Mouse (Mus musculus) thymus, postnatal 25 days (tissue): ENCODE measurements around the gene Kcnj8.

Source experiments
- DNase-seq: peaks from one replicate; pipeline ENCODE4 v3.0.0; 2022

The Kcnj8 gene

GRCm38 (mm10) chr6:142571055-142571618 lies at the start of gene Kcnj8:
Kcnj8 (minus strand) TSS chr6:142571614.
- DNase-seq = peak; percentile 38

GRCm38 (mm10) chr6:142616659-142617058 lies 45.2 kb upstream of the Kcnj8 start:
- no peak for DNase-seq

DNA sequence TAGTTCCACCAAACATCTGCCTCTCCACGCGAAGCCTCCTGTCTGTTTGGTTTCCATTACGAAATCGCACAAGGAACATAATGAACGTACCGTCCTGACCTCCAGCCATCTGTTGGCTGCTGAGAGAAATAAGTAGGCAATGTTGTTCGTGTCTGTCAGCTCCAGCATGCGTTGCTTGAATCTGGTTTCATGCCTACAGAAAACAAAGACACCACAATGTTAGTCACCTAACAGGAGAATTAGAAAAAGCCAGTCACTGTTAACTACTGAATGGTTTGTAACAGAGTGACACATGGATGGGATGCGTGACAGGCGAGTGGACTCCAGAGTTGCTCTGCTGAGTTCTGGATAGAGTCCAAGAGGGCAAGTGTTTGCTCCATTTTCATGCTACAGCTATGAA lies 42.9 kb upstream of the Kcnj8 start:
- DNase-seq = no peak

GRCm38 (mm10) chr6:142612366-142612765 lies 41.0 kb upstream of the Kcnj8 start:
- no peak for DNase-seq

DNA sequence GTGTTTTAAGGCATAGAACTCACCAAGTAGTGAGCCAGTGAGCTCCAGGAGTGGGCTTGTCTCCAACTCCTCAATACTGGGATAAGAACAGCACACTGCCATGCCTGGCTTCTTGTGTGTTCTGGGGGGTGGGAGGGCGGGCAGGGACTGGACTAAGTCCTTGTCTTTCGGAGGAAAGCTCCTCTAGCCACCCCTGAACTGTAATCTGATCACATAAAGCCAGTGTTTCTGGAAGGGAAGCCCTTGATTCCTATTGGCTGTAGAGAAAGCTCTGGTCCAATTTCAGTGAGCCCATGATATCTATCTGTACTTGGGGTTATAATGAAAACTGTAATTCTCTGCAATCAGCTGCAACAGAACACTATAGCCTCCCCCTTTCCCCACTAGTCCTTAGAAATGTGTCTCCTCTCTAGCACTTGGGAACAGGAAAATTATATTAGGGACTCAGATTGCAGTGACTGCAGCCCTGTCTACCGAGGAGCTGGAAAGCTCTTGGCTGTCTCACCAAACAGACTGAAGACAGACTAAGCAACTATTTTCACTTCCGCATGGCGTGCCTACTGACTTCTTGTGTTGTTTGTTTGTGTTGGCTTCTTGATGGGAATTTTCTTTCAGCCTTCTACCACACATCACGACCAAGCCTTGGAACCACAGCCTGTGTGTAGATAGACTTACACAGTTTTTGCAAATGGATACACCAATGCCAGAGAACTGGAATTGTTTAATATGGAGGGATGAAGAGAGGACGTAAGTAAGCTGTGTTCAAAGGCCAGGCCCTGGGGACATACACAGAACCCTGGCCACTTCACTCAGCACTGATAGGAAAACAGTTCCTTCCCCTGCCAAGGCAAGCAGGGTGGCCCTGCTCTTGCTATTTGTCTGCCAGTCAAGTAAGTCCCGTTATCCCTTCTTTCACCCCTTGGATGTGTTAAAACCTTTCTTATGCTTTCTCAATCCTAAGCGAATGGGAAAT lies 38.3 kb upstream of the Kcnj8 start:
- DNase-seq = no peak

GRCm38 (mm10) chr6:142607080-142607479 lies 35.7 kb upstream of the Kcnj8 start:
- DNase-seq = no peak

GRCm38 (mm10) chr6:142602772-142603171 lies 31.4 kb upstream of the Kcnj8 start:
- DNase-seq = no peak

DNA sequence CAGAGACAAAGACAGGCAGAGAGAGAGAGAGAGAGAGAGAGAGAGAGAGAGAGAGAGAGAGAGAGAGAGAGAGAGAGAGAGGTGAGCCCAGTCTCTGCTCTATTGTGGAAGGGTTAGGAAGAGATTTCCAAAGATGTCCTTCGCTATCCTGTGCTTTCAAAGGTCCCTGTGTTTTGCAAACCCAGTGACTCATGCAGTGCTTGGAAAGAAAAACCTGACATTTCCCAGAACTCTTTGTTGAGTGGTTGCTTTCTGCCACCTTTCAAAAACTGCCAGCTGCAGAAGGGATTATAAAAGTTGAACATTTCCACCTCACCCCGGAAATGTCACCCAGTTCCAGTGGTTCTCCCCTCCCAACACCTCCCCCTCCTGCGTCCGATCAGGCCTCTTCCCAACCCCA lies 7.4 kb upstream of the Kcnj8 start:
- no peak for DNase-seq

DNA sequence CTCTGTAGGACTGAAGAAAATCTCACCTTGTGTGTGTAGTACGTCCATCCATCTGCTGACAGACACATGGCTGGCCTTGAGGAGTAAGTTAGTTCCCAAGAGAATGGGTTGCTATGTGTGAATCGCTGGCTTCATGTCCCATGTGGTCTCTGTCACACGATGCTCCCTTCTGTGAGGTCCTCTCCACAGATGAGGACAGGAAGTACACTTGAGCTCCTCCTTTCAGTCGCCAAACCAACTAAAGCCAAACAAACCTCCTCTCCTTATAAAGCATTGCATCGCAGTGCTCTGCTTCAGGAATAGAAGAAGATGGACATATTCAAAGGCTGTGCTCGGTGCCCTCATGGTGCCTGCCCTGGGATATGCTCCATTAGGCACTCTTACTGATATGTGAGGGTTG lies 6.4 kb upstream of the Kcnj8 start:
- no peak for DNase-seq

- no peak for DNase-seq
Observed at GRCm38 (mm10) chr6:142572876-142573275, 1.5 kb upstream of the Kcnj8 start.

- DNase-seq = no peak
Observed at GRCm38 (mm10) chr6:142571629-142572360, 381 bp upstream of the Kcnj8 start.

- no peak for DNase-seq
Observed at GRCm38 (mm10) chr6:142570046-142570770, 1.2 kb downstream of the Kcnj8 start.

DNA sequence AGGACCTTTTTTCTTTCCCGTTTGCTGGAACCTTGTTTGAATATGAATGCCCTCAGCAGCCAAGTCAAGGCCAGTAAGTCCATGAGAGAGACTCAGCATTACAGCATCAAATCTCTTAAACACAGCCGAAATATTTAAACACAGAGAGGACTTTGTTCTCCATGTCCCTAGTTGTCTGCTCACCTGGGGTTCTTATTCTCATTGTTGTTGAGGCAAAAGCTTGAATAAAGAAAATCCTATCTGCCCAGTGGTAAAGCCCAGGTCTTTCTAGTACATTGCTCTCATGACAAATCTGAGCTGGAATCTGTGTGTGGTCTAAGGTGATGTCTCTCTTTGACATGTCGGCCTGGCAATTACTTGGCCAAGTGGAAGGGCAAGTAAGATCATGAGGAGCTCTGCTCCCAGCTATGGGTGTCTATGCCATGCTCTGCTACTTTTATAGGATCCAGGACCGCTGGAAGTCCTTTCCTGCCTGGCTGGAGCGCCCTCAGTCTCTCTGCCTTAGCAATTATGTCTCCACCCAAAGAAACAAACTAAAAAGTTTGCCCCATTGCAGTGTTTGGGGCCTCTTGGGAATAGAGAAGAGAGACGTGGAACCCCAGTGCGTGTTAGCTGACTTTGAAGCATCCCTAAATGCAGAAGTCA lies 2.6 kb downstream of the Kcnj8 start:
- DNase-seq = no peak

DNA sequence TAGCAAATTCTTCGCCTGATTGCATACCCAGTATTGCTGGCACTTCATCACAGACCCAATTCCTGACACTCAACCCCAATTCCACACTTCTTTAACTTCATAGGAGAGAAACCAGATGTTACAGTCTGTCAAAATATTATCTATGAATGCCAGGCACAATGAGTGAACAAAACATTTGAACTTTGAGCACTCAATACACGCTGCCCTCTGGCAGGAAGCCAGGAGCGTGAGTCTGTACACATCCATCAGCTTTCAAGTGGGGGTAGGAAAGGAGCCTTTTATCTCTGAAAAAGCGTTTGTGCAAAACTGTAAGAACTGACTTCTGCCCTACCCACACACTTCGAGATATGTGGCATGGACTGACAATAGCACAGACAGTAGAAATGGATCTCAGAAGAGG lies 4.0 kb downstream of the Kcnj8 start:
- DNase-seq = peak; percentile 49

- no peak for DNase-seq
Observed at GRCm38 (mm10) chr6:142564746-142565145, 6.7 kb downstream of the Kcnj8 start.

DNA sequence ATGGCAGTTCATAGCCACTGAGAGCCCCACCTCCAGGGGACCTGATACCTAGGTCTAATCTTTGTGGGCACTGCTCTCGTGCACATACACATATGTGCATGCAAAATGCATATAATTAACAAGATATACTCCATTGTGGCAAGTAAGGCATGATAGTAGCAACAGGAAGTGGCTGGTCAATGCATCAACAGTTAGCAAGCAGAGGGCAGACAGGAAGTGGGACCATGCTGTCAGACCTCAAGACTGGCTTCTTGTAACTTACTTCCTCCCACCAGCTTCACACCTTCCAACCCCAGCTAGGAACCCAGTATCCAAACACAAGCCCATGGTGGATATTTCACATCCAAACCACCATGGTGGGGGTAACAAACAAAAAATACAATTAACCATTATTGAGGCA lies 10.3 kb downstream of the Kcnj8 start:
- peak; percentile 52 for DNase-seq

DNA sequence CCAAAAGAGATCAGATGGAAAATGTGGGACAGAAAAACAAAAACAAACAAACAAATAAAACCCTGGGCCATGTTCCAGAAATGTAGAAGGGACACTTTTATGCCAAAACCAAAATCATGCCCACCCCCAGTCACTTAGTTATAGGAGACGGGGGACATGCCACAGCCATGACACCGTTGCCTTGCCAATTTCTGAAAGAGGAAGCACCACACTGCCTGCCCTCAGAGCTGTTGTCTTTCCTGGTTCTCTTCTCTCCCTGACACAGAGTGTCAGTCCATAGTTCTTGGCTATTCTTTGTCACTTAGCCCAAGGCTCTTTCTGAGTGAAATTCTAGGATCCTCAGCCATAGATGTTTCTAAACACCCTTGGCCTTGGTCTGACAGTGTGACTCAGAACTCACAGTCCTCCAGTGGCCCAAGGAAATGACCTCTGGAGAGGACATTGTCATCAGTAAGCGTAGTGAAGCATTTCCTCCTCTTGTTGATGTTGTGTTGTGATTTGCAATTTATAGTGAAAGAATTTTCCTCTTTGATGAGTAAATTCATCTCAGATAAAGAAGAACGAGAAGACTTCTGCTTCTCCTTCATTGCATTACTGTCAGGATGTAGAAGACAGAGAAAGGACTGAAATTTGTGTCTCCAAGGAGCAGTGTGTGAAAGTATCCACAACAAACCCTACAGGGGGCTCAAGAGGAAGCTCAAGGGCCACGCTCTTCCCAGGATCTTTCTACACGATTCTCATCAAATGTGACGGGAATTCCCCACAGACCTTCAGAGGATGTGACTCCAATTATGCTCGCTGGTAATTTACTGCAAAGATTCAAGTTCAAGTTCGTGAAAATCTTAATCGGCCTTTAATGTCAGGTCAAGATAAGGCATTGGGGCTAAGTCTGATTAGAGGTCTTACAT lies 12.4 kb downstream of the Kcnj8 start:
- DNase-seq = no peak

DNA sequence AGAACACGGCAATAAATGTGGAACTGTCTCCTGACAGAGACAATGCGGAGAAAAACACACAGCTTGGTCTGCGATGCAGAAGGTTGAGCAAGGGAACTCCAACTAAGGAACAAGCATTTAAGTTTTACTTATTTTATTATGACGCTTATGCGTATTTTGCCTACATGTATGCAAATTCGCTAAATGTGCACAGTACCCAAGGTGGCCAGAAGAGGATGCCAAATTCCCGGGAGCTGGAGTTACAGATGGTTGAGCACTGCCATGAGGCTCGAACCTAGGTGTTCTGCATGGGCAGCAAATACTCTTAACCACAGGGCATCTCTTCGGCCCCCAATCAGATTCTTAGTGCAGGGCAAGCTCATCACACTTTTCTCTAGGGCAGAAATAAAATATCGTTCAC lies 13.3 kb downstream of the Kcnj8 start:
- DNase-seq = no peak

- no peak for DNase-seq
Observed at GRCm38 (mm10) chr6:142555988-142556387, 15.4 kb downstream of the Kcnj8 start.

GRCm38 (mm10) chr6:142551482-142551881 lies 19.9 kb downstream of the Kcnj8 start:
- no peak for DNase-seq

GRCm38 (mm10) chr6:142550871-142551270 lies 20.5 kb downstream of the Kcnj8 start:
- DNase-seq = no peak
